Mouse (Mus musculus) cerebral cortex, adult 2 months (tissue): ENCODE measurements around the gene Nol9.

Source experiments
- WGBS: fragments of 180-500 bp; shearing (Covaris S2); methylation state at CpG from one replicate; pipeline ENCODE4 v1.1.7; 2018; 5-methylcytosine and 5-hydroxymethylcytosine counted together

Gene Nol9

GRCm38 (mm10) chr4:152010707-152011134 lies 28.4 kb upstream of the Nol9 start:
- 15% methylated on average over 13 of the region's 13 CpGs for WGBS

- WGBS, result 70% methylated on average over 8 of the region's 8 CpGs
Measured at GRCm38 (mm10) chr4:152011171-152011760, 27.9 kb upstream of the Nol9 start.

GRCm38 (mm10) chr4:152012109-152012508 lies 27.0 kb upstream of the Nol9 start:
- 69% methylated on average over 16 of the region's 16 CpGs for WGBS

- 76% methylated on average over 12 of the region's 12 CpGs for WGBS
Measured at GRCm38 (mm10) chr4:152013036-152013813, 25.9 kb upstream of the Nol9 start.

- WGBS, result 82% methylated on average over 6 of the region's 6 CpGs
Measured at GRCm38 (mm10) chr4:152019073-152019472, 20.0 kb upstream of the Nol9 start.

GRCm38 (mm10) chr4:152020024-152020423 lies 19.1 kb upstream of the Nol9 start:
- 95% methylated on average over 21 of the region's 21 CpGs for WGBS

GRCm38 (mm10) chr4:152021568-152022097 lies 17.5 kb upstream of the Nol9 start:
- WGBS, result 76% methylated on average over 12 of the region's 12 CpGs

GRCm38 (mm10) chr4:152022506-152022905 lies 16.6 kb upstream of the Nol9 start:
- WGBS, result 40% methylated on average over 8 of the region's 8 CpGs

GRCm38 (mm10) chr4:152024525-152024924 lies 14.6 kb upstream of the Nol9 start:
- 93% methylated on average over 11 of the region's 11 CpGs for WGBS

GRCm38 (mm10) chr4:152026751-152027508 lies 12.2 kb upstream of the Nol9 start:
- 1% methylated on average over 41 of the region's 41 CpGs for WGBS

GRCm38 (mm10) chr4:152027524-152027923 lies 11.6 kb upstream of the Nol9 start, which contains the start of gene Zbtb48:
Zbtb48 (minus strand) TSS chr4:152027671.
- 0% methylated on average over 35 of the region's 35 CpGs for WGBS

GRCm38 (mm10) chr4:152028456-152028855 lies 10.7 kb upstream of the Nol9 start:
- WGBS, result 50% methylated on average over 15 of the region's 15 CpGs

- WGBS, result 41% methylated on average over 5 of the region's 5 CpGs
Measured at GRCm38 (mm10) chr4:152029087-152029486, 10.0 kb upstream of the Nol9 start.

GRCm38 (mm10) chr4:152029997-152030396 lies 9.1 kb upstream of the Nol9 start:
- WGBS, result 46% methylated on average over 4 of the region's 4 CpGs

- 95% methylated on average over 13 of the region's 13 CpGs for whole genome bisulfite sequencing
Measured at GRCm38 (mm10) chr4:152032922-152033321, 6.2 kb upstream of the Nol9 start.

GRCm38 (mm10) chr4:152036464-152036863 lies 2.7 kb upstream of the Nol9 start:
- 88% methylated on average over 6 of the region's 6 CpGs for WGBS

- WGBS, result 45% methylated on average over 10 of the region's 10 CpGs
Measured at GRCm38 (mm10) chr4:152038225-152038984, 716 bp upstream of the Nol9 start, which contains the start of gene Tas1r1. Tas1r1 (minus strand) TSS chr4:152038568.

- 4% methylated on average over 25 of the region's 25 CpGs for WGBS
Measured at GRCm38 (mm10) chr4:152039831-152040310, 750 bp downstream of the Nol9 start.

GRCm38 (mm10) chr4:152041924-152042641 lies 3.0 kb downstream of the Nol9 start:
- 95% methylated on average over 22 of the region's 22 CpGs for WGBS

- 79% methylated on average over 3 of the region's 3 CpGs for WGBS
Measured at GRCm38 (mm10) chr4:152043171-152043570, 4.0 kb downstream of the Nol9 start.
